Mouse (Mus musculus): ENCODE measurements at regions not wholly inside any gene's neighbourhood (a gene's known extent, or its start where the extent isn't known, plus 50 kb on each side); places are given as distances from the start of the nearest gene placed in this dataset.

- TF ChIP-seq TCF12 (IDR thresholded peaks at IDR 0.05; ENCODE audit: insufficient read depth, poor library complexity, severe bottlenecking): no peak
- TF ChIP-seq MYOD1 (IDR thresholded peaks at IDR 0.05; ENCODE audit: control insufficient read depth in 1 of 3, insufficient read length in 2 of 3, low read depth in 2 of 3): no peak
- no peak for TF ChIP-seq USF1 (IDR thresholded peaks at IDR 0.05; ENCODE audit: low read depth)
- no peak for TF ChIP-seq POLR2A (IDR thresholded peaks at IDR 0.05; ENCODE audit: insufficient read length, low read depth)
- no peak for TF ChIP-seq POLR2AphosphoS2 (IDR thresholded peaks at IDR 0.05; ENCODE audit: insufficient read length, low read depth)
Measured at GRCm38 (mm10) chr19:30393791-30394190, 155.7 kb downstream of the Dkk1 start.
